27 mouse cellular contexts compared by ENCODE assay signal in the genomic region with DNA sequence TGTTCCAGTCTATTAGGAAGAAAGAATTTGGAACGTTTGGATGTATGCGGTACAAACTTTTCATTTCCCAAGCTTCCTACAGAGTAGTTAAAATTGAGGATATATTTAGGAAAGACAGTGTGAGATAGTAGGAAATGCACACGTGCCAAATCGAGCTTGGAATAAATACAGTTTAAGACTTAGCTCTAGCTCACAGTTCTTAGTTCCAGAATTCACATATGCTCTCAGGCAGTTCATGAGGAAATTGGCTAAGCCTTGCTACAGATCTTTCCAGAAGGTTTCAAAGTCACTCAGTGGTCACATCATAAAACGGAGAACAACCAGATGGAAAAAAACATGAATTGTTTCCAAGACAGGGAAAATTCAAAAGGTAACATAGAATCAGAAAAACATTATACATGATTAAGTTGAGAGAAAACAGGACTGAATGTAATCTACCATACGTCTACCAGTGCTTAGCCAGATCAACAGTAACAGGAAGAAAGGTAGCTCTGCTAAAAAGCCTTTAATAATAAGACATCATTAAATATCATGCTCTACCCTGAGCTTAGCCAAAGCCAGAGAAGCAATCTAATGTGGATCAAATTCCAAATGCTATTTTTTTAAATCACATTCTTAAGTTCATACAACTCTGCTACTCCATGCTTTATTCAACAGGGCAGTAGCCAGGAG.
DNase-seq lines count a peak whose midpoint lies in the region; ATAC-seq and TF ChIP-seq lines count a peak whose summit lies in the region.
"Had no signal": no experiment of that assay in that cellular context is flagged by ENCODE, and none has a peak within 500 bp of the region (broad histone marks: within the 10 kb centered on the region; RNA-seq: fewer than 3 reads in every experiment).

No protein-coding gene starts in this region.

- no peaks in the 10 kb centered on the region for H3K4me1 ChIP-seq in limb, embryonic 14.5 days (ENCODE audit: control insufficient read depth, insufficient read depth, low read length)
- H3K4me1 ChIP-seq: embryonic facial prominence, embryonic 15.5 days; heart, embryonic 12.5 days; kidney, embryonic 15.5 days; liver, embryonic 12.5 days; megakaryocyte, embryonic 14.5 days; midbrain, embryonic 13.5 days had no signal

- peak; percentile 69; the same call in 1 of the 2 replicates for ATAC-seq in frontal cortex, adult (ENCODE audit: low TSS enrichment)
- peak; percentile 70 for ATAC-seq in limb, embryonic 14.5 days (ENCODE audit: low FRiP score, low read depth)
- ATAC-seq: liver, embryonic 12.5 days; lung, postnatal 0 days; midbrain, embryonic 13.5 days had no signal

- TF ChIP-seq POLR2A in brain, embryonic 14.5 days (IDR thresholded peaks at IDR 0.05; ENCODE audit: borderline replicate concordance, extremely low read depth, insufficient read depth, insufficient read length, poor library complexity, severe bottlenecking): no peak
- no peak for TF ChIP-seq POLR2A in limb, embryonic 14.5 days (IDR thresholded peaks at IDR 0.05; ENCODE audit: borderline replicate concordance, extremely low read depth, insufficient read depth, insufficient read length)

- H3K4me2 ChIP-seq in limb, embryonic 14.5 days (replicated peaks; ENCODE audit: low read depth, low read length, severe bottlenecking): no peak overlapping the region
- H3K4me2 ChIP-seq: embryonic facial prominence, embryonic 15.5 days; heart, embryonic 12.5 days; hindbrain, embryonic 14.5 days; kidney, embryonic 15.5 days; liver, embryonic 12.5 days; midbrain, embryonic 13.5 days had no signal

- no peaks in the 10 kb centered on the region for H3K36me3 ChIP-seq in limb, embryonic 14.5 days (ENCODE audit: control insufficient read depth, insufficient read depth, low read length)
- H3K36me3 ChIP-seq: embryonic facial prominence, embryonic 15.5 days; G1E; heart, embryonic 12.5 days; kidney, embryonic 15.5 days; liver, embryonic 12.5 days; midbrain, embryonic 13.5 days had no signal

- H3K27ac ChIP-seq in limb, embryonic 14.5 days (replicated peaks; ENCODE audit: low read depth, low read length): no peak overlapping the region
- H3K27ac ChIP-seq: embryonic facial prominence, embryonic 15.5 days; gastrocnemius, adult 2 months; heart, adult 2 months; hindbrain, embryonic 14.5 days; kidney, embryonic 15.5 days; liver, embryonic 12.5 days; midbrain, embryonic 13.5 days had no signal

- no peak overlapping the region for H3K9ac ChIP-seq in limb, embryonic 14.5 days (ENCODE audit: low read depth, low read length, severe bottlenecking)
- H3K9ac ChIP-seq: embryonic facial prominence, embryonic 15.5 days; heart, embryonic 12.5 days; hindbrain, embryonic 14.5 days; kidney, embryonic 15.5 days; liver, embryonic 12.5 days; midbrain, embryonic 13.5 days had no signal

- H3K9me3 ChIP-seq in limb, embryonic 14.5 days (ENCODE audit: control insufficient read depth, low read length): no peaks in the 10 kb centered on the region
- H3K9me3 ChIP-seq: embryonic facial prominence, embryonic 15.5 days; heart, embryonic 12.5 days; kidney, embryonic 15.5 days; liver, embryonic 12.5 days; megakaryocyte, embryonic 14.5 days; midbrain, embryonic 13.5 days had no signal

- no peak for TF ChIP-seq CTCF in brain, embryonic 14.5 days (IDR thresholded peaks at IDR 0.05; ENCODE audit: borderline replicate concordance, extremely low read depth, insufficient read depth, insufficient read length)

- no peaks in the 10 kb centered on the region for H3K27me3 ChIP-seq in limb, embryonic 14.5 days (ENCODE audit: control insufficient read depth, insufficient read depth, low read length)
- H3K27me3 ChIP-seq: embryonic facial prominence, embryonic 15.5 days; heart, embryonic 12.5 days; kidney, embryonic 15.5 days; liver, embryonic 12.5 days; megakaryocyte, embryonic 14.5 days; midbrain, embryonic 13.5 days had no signal

- 50% methylated on average over 6 of the region's 6 CpGs for WGBS in limb, embryonic 14.5 days

- DNase-seq in cerebellum, adult 9-10 months: peak; percentile 7
- no peak for DNase-seq in cerebellum, adult 8-10 months
- DNase-seq in frontal cortex, postnatal 10 days (ENCODE audit: low spot score in 2 of 2): no peak
- peak; percentile 10 for DNase-seq in brain, embryonic 14.5 days (ENCODE audit: low read depth)
- DNase-seq in limb, embryonic 14.5 days (ENCODE audit: low spot score): peak; percentile 35
- DNase-seq in T-cell, adult 2 months (ENCODE audit: low spot score): no peak
- DNase-seq in adrenal gland, postnatal 4 days (ENCODE audit: low spot score in 2 of 2): no peak
- DNase-seq: adrenal gland, postnatal 10 days; gastrocnemius, adult 2 months; heart, adult 2 months; heart, postnatal 4 days; kidney, adult 18-20 months; kidney, postnatal 36 days; lung, adult 18-20 months; lung, postnatal 4 days; retina, postnatal 1 day; right cerebral cortex, postnatal 14 days had no signal

- no peak overlapping the region for H3K4me3 ChIP-seq in limb, embryonic 14.5 days (replicated peaks; ENCODE audit: low read length)
- H3K4me3 ChIP-seq: embryonic facial prominence, embryonic 15.5 days; gastrocnemius, adult 2 months; heart, adult 2 months; heart, embryonic 12.5 days; kidney, embryonic 15.5 days; liver, embryonic 12.5 days; megakaryocyte, embryonic 14.5 days; midbrain, embryonic 13.5 days had no signal

Comparison
In these comparisons a context has a peak if more than half of its experiments do, and no peak if none do; other contexts are left out.
1. DNase-seq: peak in cerebellum, adult 9-10 months (single experiment), brain, embryonic 14.5 days (single experiment) and limb, embryonic 14.5 days (single experiment); none in cerebellum, adult 8-10 months (single experiment), frontal cortex, postnatal 10 days (0 of 2), T-cell, adult 2 months (single experiment) and adrenal gland, postnatal 4 days (0 of 2).